Mouse (Mus musculus): ENCODE measurements at regions not wholly inside any gene's neighbourhood (a gene's known extent, or its start where the extent isn't known, plus 50 kb on each side); places are given as distances from the start of the nearest gene placed in this dataset.

DNA sequence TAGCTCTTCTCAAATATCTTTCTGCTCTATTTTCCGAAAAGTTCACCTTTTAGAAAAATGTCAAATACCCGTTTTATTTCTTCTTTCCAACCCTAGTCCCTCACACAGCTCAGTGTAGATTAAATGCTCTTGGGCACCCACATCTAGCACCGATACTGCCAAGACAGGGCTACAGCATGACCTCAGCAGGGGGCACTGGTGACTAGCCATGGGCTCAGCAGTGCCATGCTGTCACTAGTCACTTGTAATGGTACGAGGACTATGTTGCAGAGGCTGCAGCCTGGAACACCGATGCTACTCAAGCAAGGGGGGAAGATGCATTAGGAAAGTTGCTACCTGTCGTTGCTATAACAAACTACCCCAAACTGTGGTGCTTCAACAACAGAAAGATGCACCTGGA lies 180.7 kb downstream of the Irs2 start:
- no peak overlapping the region for H3K4me2 ChIP-seq (ENCODE audit: low read length)
- no peaks in the 10 kb centered on the region for H3K4me1 ChIP-seq (ENCODE audit: control insufficient read depth, insufficient read depth, low read depth, low read length)
- no peak overlapping the region for H3K9ac ChIP-seq (ENCODE audit: low read depth, low read length)
- H3K27ac ChIP-seq (ENCODE audit: low read depth, low read length), result no peak overlapping the region
- ATAC-seq, result no peak
- H3K27me3 ChIP-seq (replicated peaks; ENCODE audit: control insufficient read depth, insufficient read depth, low read length), result no peaks in the 10 kb centered on the region; the same call in 1 of the 2 replicates
- H3K9me3 ChIP-seq (ENCODE audit: control insufficient read depth, low read length), result no peaks in the 10 kb centered on the region
- H3K36me3 ChIP-seq (ENCODE audit: control insufficient read depth, insufficient read depth, low read length), result no peaks in the 10 kb centered on the region
- no peak overlapping the region for H3K4me3 ChIP-seq (ENCODE audit: low read length)
- 81% methylated on average over 6 of the region's 6 CpGs for WGBS

DNA sequence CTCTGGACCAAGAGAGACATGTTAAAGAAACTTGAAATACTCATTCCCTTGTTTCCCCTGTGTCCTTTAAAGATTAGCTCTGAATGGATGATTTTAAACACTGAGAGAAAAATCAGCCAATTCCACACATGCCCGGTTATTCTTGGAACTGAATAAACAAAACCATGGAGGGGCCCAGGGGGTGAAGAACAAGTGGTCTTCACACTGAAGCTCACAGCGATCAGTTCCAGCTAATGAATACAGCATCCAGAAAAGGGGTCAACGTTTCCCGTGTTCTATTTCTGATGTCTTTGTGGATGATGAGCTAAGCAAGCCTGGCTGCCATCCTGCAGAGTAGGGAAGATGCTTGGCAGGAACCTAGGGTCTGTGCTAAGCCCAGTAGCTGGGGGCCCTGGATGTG lies 182.3 kb downstream of the Irs2 start:
- no peaks in the 10 kb centered on the region for H3K4me1 ChIP-seq (ENCODE audit: control insufficient read depth, insufficient read depth, low read depth, low read length)
- H3K9me3 ChIP-seq (ENCODE audit: control insufficient read depth, low read length), result no peaks in the 10 kb centered on the region
- 42% methylated on average over 4 of the region's 4 CpGs for WGBS
- no peak overlapping the region for H3K27ac ChIP-seq (ENCODE audit: low read depth, low read length)
- H3K36me3 ChIP-seq (ENCODE audit: control insufficient read depth, insufficient read depth, low read length), result no peaks in the 10 kb centered on the region
- no peak overlapping the region for H3K9ac ChIP-seq (ENCODE audit: low read depth, low read length)
- ATAC-seq, result no peak
- H3K4me3 ChIP-seq (ENCODE audit: low read length), result no peak overlapping the region
- H3K4me2 ChIP-seq (ENCODE audit: low read length), result no peak overlapping the region
- no peaks in the 10 kb centered on the region for H3K27me3 ChIP-seq (replicated peaks; ENCODE audit: control insufficient read depth, insufficient read depth, low read length)

DNA sequence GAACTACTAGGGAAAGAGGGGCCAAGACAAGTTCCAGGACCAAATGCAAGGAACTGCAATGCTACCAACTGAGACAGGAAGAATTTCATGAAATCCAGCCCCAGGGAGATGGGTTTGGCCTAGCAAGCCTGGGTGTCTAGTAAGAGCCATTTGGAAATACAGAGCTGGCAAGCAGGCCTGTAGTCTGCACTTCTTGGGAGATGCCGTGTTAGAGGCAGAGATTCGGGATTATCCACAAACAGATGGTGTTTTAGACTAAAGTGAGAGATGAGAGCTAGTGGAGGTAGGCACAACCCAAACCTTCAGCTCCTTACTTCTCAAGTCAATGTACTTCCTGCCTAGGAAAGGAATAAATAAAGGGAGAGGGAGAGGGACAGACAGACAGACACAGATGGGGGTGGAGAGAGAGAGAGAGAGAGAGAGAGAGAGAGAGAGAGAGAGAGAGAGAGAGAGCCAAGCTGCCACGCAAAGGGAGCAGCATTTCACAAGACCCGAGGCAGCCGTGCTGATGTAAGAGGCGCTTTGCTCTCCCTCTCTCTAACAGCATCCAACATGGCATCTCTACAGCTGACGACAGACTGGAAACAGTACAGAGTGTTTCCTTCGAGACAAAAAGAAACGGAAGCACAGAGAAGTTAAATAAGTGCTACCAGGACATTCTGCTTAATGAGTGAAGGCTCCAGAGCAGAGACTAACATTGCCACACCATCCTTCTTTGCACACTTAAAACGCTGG lies 182.9 kb downstream of the Irs2 start:
- WGBS, result 81% methylated on average over 10 of the region's 10 CpGs

DNA sequence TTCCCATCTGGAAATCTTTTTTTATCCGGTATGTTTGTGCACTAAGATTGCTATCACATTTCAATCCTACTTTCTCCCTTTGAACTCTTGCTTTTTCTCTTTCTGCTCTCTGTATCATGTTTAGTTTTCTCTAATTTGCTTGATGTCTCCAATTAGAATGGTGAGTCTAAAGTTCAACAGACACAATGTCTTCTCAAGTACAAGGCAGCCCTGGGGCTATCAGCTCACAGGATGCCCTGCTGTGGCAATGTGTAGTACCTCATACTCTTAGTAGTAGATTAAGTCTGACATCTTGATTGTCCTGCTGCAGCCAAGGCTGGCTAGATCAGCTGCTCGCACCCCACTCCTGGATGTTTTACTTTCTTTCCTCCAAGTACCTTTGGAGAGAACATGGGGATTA lies 186.4 kb downstream of the Irs2 start:
- no peaks in the 10 kb centered on the region for H3K36me3 ChIP-seq (ENCODE audit: control insufficient read depth, insufficient read depth, low read length)
- no peak overlapping the region for H3K9ac ChIP-seq (ENCODE audit: low read depth, low read length)
- no peak overlapping the region for H3K27ac ChIP-seq (ENCODE audit: low read depth, low read length)
- H3K27me3 ChIP-seq (replicated peaks; ENCODE audit: control insufficient read depth, insufficient read depth, low read length), result no peaks in the 10 kb centered on the region
- no peak overlapping the region for H3K4me2 ChIP-seq (ENCODE audit: low read length)
- no peaks in the 10 kb centered on the region for H3K9me3 ChIP-seq (ENCODE audit: control insufficient read depth, low read length)
- ATAC-seq, result no peak
- no peaks in the 10 kb centered on the region for H3K4me1 ChIP-seq (ENCODE audit: control insufficient read depth, insufficient read depth, low read depth, low read length)
- H3K4me3 ChIP-seq (ENCODE audit: low read length), result no peak overlapping the region
- 67% methylated on average over 2 of the region's 2 CpGs for WGBS

More for the DNA sequence above, 182.9 kb downstream of the Irs2 start:
- Histone ChIP-seq H3K9ac (ENCODE audit: low read depth, low read length) (no peak overlapping the region), H3K27me3 (replicated peaks; ENCODE audit: control insufficient read depth, insufficient read depth, low read length) (no peaks in the 10 kb centered on the region), H3K4me1 (ENCODE audit: control insufficient read depth, insufficient read depth, low read depth, low read length) (no peaks in the 10 kb centered on the region), H3K36me3 (ENCODE audit: control insufficient read depth, insufficient read depth, low read length) (no peaks in the 10 kb centered on the region), H3K9me3 (ENCODE audit: control insufficient read depth, low read length) (no peaks in the 10 kb centered on the region), H3K4me2 (ENCODE audit: low read length) (no peak overlapping the region), H3K27ac (ENCODE audit: low read depth, low read length) (no peak overlapping the region), H3K4me3 (ENCODE audit: low read length) (no peak overlapping the region)
- no peak for ATAC-seq

DNA sequence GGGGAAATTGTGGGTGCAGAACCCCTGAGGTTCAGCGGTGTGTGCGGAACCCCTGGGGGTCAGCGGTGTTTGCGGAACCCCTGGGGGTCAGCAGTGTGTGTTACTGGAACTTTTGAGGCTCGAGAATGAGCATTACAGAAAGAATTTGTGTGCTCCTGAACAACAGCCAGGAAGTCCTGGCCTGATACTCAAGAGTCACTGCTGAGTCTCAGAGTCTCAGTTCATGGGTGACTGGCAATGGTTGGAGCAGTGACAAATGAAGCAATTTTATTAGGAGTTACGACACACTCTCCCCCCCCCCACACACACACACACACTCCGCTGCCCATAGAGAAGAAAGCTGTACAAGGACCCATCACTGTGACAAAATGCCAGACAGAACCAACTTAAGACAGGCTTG lies 193.8 kb downstream of the Irs2 start:
- Histone ChIP-seq H3K4me1 (ENCODE audit: control insufficient read depth, insufficient read depth, low read depth, low read length) (peaks cover 7% of the 10 kb centered on the region), H3K27ac (ENCODE audit: low read depth, low read length) (no peak overlapping the region), H3K27me3 (replicated peaks; ENCODE audit: control insufficient read depth, insufficient read depth, low read length) (no peaks in the 10 kb centered on the region), H3K9ac (ENCODE audit: low read depth, low read length) (no peak overlapping the region), H3K36me3 (ENCODE audit: control insufficient read depth, insufficient read depth, low read length) (no peaks in the 10 kb centered on the region), H3K4me3 (ENCODE audit: low read length) (no peak overlapping the region), H3K4me2 (ENCODE audit: low read length) (no peak overlapping the region), H3K9me3 (ENCODE audit: control insufficient read depth, low read length) (no peaks in the 10 kb centered on the region)
- no peak for ATAC-seq
- WGBS, result 79% methylated on average over 7 of the region's 7 CpGs

DNA sequence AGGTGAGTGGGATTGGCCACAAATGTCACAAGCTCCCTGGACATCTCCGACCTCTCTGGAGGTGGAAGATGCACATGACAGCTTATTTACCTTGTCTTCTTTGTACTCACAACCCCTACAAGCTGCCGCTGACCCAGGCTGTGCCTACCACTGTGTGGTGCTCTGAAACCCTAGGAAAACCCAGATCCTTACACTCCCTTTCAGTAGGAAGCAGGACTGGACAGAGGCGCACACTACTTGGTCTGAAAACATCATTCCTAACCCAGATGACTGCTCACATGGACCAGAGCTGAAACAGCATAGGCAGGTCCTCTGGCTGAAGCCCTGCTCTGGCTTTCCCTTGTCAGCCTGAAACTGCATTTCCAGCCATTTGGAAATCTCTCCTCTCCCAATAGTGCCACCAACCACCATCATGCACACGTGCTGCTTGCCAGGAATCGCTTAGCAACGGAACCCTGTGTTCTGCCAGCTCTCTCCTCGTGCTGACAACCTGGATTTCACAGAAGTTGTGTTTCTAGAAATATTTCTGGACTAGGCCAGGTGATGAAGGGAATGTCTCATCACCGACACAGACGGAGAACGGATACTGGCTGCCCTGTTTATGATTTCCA lies 196.1 kb downstream of the Irs2 start:
- WGBS, result 47% methylated on average over 10 of the region's 10 CpGs
- Histone ChIP-seq H3K4me2 (ENCODE audit: low read length) (no peak overlapping the region), H3K4me3 (ENCODE audit: low read length) (no peak overlapping the region), H3K4me1 (ENCODE audit: control insufficient read depth, insufficient read depth, low read depth, low read length) (peaks cover 7% of the 10 kb centered on the region), H3K36me3 (ENCODE audit: control insufficient read depth, insufficient read depth, low read length) (no peaks in the 10 kb centered on the region), H3K9me3 (ENCODE audit: control insufficient read depth, low read length) (no peaks in the 10 kb centered on the region), H3K27me3 (replicated peaks; ENCODE audit: control insufficient read depth, insufficient read depth, low read length) (no peaks in the 10 kb centered on the region), H3K9ac (ENCODE audit: low read depth, low read length) (no peak overlapping the region), H3K27ac (ENCODE audit: low read depth, low read length) (no peak overlapping the region)
- peak; percentile 80 for ATAC-seq

DNA sequence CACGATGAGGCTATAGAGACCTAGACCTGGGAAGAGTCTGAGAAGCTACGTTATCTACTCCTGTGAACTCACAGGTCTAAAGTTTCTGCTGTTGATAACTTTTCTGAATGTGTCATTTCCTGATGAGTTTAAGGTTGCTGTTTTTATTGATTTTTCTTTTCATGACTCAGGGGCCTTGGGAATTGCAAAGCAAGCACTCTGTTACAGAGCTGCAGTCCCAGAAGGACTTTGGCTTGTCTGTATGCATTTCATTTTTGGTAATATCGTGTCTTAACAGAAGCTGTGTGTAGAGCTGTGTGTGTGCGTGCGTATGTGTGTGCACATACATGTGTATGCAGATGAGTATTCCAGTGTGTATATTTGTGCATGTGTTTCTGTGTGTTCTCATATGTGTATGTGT lies 201.2 kb downstream of the Irs2 start:
- Histone ChIP-seq H3K4me3 (ENCODE audit: low read length) (no peak overlapping the region), H3K4me2 (ENCODE audit: low read length) (no peak overlapping the region), H3K27ac (ENCODE audit: low read depth, low read length) (no peak overlapping the region), H3K9me3 (ENCODE audit: control insufficient read depth, low read length) (no peaks in the 10 kb centered on the region), H3K9ac (ENCODE audit: low read depth, low read length) (no peak overlapping the region), H3K27me3 (replicated peaks; ENCODE audit: control insufficient read depth, insufficient read depth, low read length) (no peaks in the 10 kb centered on the region; the same call in 1 of the 2 replicates), H3K4me1 (ENCODE audit: control insufficient read depth, insufficient read depth, low read depth, low read length) (peaks cover 6% of the 10 kb centered on the region), H3K36me3 (ENCODE audit: control insufficient read depth, insufficient read depth, low read length) (no peaks in the 10 kb centered on the region)
- 91% methylated on average over 5 of the region's 5 CpGs for WGBS
- no peak for ATAC-seq

DNA sequence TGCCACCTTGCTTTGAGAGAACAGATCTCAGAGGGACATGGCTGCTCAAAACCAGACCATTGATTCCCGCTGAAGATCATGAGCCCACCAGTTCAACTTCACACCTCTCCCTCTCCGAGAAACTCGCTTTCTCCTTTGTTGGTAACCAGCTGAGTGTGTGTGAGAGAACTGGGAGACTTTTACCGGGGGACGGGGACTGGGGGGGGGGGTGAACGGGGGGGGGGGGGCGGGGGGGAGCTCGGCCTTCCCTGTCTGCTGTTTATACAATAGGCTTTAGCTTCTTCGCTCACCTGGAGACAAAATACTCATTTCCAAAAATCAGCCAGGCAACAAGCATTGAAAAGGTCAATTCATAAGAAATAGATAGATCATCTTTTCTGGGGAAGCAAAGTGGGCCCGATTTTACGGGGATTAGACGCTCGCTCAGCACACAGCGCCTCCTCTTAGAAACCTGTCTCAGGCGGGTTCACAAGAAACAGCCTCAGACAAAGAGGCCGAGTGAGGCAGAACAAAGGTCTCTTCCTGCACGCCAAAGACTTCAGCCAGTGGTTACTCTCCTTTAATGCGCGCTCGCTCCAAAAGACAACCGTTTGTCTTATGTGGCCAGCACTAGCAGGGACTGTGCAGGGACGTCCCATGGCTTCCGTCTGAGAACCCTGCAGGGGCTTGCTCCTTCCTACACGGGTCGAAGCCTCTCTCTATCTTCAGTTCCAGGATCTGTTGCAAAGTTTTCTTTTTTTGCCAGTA lies 202.7 kb downstream of the Irs2 start:
- H3K27ac ChIP-seq (ENCODE audit: low read depth, low read length), result no peak overlapping the region
- peaks cover 4% of the 10 kb centered on the region for H3K4me1 ChIP-seq (ENCODE audit: control insufficient read depth, insufficient read depth, low read depth, low read length)
- no peak overlapping the region for H3K4me3 ChIP-seq (ENCODE audit: low read length)
- H3K4me2 ChIP-seq (ENCODE audit: low read length), result peak overlapping the region; percentile 42
- no peaks in the 10 kb centered on the region for H3K36me3 ChIP-seq (ENCODE audit: control insufficient read depth, insufficient read depth, low read length)
- H3K27me3 ChIP-seq (replicated peaks; ENCODE audit: control insufficient read depth, insufficient read depth, low read length), result no peaks in the 10 kb centered on the region; the same call in 1 of the 2 replicates
- WGBS, result 1% methylated on average over 24 of the region's 25 CpGs
- H3K9ac ChIP-seq (ENCODE audit: low read depth, low read length), result peak overlapping the region; percentile 23; the same call in 1 of the 2 replicates
- peak; percentile 37; the same call in 1 of the 2 replicates for ATAC-seq
- no peaks in the 10 kb centered on the region for H3K9me3 ChIP-seq (ENCODE audit: control insufficient read depth, low read length)

DNA sequence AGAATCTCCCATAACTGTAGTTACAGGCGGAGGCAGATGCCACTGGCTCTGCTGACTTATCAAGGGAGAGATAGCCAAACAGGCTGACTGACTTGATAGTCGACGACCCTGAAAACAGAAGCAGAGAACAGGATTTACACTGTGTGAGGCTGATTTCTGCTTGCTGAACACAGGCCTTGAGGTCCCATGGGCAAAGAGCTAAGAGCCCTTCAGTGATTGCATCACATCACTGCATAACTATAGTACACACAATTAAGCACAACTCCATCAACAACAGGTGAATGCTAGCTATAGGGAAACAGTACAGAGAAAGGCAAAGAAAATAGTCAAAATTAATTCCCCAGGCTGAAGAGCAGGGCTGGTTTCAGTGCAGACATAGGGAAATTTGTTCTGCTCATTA lies 203.3 kb downstream of the Irs2 start:
- H3K4me3 ChIP-seq (ENCODE audit: low read length), result no peak overlapping the region
- WGBS, result 46% methylated on average over 3 of the region's 3 CpGs
- H3K9me3 ChIP-seq (ENCODE audit: control insufficient read depth, low read length), result no peaks in the 10 kb centered on the region
- peaks cover 4% of the 10 kb centered on the region for H3K4me1 ChIP-seq (ENCODE audit: control insufficient read depth, insufficient read depth, low read depth, low read length)
- H3K9ac ChIP-seq (ENCODE audit: low read depth, low read length), result no peak overlapping the region
- H3K27me3 ChIP-seq (replicated peaks; ENCODE audit: control insufficient read depth, insufficient read depth, low read length), result no peaks in the 10 kb centered on the region; the same call in 1 of the 2 replicates
- no peak overlapping the region for H3K27ac ChIP-seq (ENCODE audit: low read depth, low read length)
- H3K36me3 ChIP-seq (ENCODE audit: control insufficient read depth, insufficient read depth, low read length), result no peaks in the 10 kb centered on the region
- no peak overlapping the region for H3K4me2 ChIP-seq (ENCODE audit: low read length)
- ATAC-seq, result peak; percentile 27; the same call in 1 of the 2 replicates

All from hindbrain, embryonic 16.5 days (tissue).